Mouse (Mus musculus) brown adipose tissue, adult 24 weeks (tissue): ENCODE measurements around the gene Polr2b. TPM values are rescaled to one million over a fixed set of nuclear protein-coding genes. Genes with fewer than 3 reads are reported as not detected.

ENCODE experiments used
- H3K27ac ChIP-seq: fragments of 200-500 bp; replicated peaks from 2 replicates; pipeline ENCODE4 v1.5.1; 2012; ENCODE audit warnings: low read depth, mild to moderate bottlenecking, low read length
- H3K4me1 ChIP-seq: fragments of 200-500 bp; 2 replicates; pipeline ENCODE4 v1.6.1; 2012; ENCODE audit warnings: low read length, mixed read lengths; ENCODE audit not compliant: control insufficient read depth, insufficient read depth, insufficient read length
- H3K4me3 ChIP-seq: fragments of 200-500 bp; 2 replicates; pipeline ENCODE4 v1.5.1; 2012; ENCODE audit warnings: low read depth, mild to moderate bottlenecking, low read length, moderate library complexity; ENCODE audit not compliant: insufficient read depth
- polyA plus RNA-seq: library from polyadenylated mRNA; stranded (reverse); fragments of >200 nt; gene quantifications from 2 replicates; pipeline ENCODE4 v1.2.4, GENCODE M21; 2012; ENCODE audit not compliant: missing spikeins, insufficient read depth, insufficient read length

The Polr2b gene
- polyA plus RNA-seq, 1 experiment: 43.6 TPM

DNA sequence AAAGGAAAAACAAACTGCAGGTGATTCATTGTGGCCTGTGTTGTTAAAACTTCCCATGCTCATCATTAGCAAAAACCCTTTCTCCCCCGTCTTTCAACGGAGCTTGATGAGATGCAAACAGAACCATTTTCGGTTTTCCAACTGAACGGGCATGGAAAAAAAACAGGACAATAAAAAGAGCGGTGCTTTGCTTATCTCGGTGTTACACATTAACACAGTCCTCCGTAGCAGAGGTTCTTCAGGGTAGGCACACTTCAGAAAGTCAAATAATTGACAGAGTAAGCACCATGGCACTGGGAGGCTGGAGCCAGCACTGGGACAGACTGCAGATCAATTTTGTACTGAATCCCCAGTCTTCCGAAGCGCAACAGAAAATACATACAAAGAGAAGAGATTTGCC is 74.8 kb downstream of the Polr2b start:
- H3K4me1 ChIP-seq: peaks cover 33% of the 10 kb centered on the region
- H3K27ac ChIP-seq: peak overlapping the region; percentile 72
- no peak overlapping the region for H3K4me3 ChIP-seq

DNA sequence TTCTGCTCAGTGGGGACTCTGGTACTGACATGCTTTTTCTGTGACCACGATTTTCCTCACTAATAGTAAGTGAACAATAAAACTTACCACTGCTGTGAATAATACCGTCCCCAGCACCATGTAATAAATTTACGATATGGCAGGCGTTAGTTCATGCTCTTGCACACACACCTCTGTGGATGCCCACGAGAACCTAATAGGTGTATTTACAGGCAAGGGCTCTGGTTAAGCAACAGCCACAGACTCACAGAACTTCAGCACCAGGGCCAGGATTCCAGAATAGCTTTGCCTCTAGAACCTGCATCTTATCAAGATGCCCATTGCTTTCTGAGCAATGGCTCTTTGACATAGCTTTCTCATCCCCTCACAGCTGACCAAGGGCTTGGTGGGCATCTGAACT is 75.3 kb downstream of the Polr2b start:
- Histone ChIP-seq H3K27ac (peak overlapping the region; percentile 72), H3K4me3 (no peak overlapping the region), H3K4me1 (peaks cover 35% of the 10 kb centered on the region)

DNA sequence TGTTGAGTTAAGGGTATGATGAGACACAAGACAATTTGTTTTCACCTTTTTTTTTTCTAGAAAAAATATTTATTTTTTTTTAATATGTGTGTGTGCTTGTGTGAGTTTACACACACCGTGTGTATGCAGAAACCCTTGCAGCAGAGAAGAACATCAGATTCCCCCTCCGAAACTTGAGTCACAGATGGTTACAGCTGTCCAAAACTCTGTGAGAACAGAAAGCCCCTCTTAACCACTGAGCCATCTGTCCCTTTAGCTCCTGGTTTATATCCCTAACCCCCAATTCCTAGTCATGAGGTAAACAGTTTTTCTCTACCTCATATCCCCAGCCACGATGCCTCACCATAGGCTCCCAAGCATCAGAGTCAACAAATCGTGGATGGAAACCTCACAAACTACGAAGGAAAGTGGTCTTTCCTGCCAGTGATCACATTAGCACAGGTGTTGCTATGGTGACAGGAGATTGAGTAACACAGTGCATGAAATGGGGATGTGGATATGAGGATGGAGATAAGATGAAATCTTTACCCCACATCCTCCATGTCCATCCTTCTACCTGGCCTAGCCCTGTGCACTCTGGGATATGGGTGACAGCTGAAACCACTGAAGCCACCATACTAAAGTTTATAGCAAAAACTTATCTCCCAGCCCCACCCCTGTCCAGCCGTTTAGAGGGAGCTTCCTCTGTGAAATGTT is 76.1 kb downstream of the Polr2b start:
- Histone ChIP-seq H3K4me1 (peaks cover 33% of the 10 kb centered on the region), H3K27ac (peak overlapping the region; percentile 94)

GRCm38 (mm10) chr5:77386596-77387413 is 76.9 kb downstream of the Polr2b start:
- Histone ChIP-seq H3K4me3 (no peak overlapping the region), H3K4me1 (peaks cover 34% of the 10 kb centered on the region), H3K27ac (peak overlapping the region; percentile 94)

More for the DNA sequence above, 76.1 kb downstream of the Polr2b start:
- no peak overlapping the region for H3K4me3 ChIP-seq

- Histone ChIP-seq H3K4me1 (peaks cover 35% of the 10 kb centered on the region), H3K4me3 (no peak overlapping the region), H3K27ac (peak overlapping the region; percentile 94)
These were observed 77.4 kb downstream of the Polr2b start for GRCm38 (mm10) chr5:77387414-77387704.

DNA sequence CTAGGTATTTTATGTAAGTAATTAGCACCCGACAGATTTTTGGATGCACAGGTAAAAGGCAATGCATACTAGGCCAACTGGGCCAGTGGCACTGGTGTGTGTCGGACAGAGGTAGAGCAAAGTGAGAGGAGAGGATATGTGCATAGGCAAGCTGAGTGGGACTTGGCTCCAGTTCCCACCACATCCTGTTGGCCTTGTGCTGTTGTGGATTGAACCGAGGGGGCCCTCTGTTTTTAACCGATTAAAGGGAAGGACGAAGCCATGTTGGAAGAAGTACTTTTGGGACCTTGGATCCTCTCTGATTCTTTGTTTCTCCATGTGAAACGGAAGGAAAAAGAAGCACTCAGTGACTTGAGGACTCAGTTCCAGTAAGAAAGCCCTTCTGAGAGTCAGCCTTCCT is 78.4 kb downstream of the Polr2b start:
- H3K27ac ChIP-seq: peak overlapping the region; percentile 94
- H3K4me1 ChIP-seq: peaks cover 36% of the 10 kb centered on the region

GRCm38 (mm10) chr5:77390272-77390671 is 80.3 kb downstream of the Polr2b start:
- H3K4me3 ChIP-seq: no peak overlapping the region
- 0 out of 2 replicates have a peak overlapping the region, but pooled peaks have one; percentile 42 for H3K27ac ChIP-seq
- H3K4me1 ChIP-seq: peaks cover 35% of the 10 kb centered on the region

More for the DNA sequence above, 78.4 kb downstream of the Polr2b start:
- H3K4me3 ChIP-seq: no peak overlapping the region

- H3K4me1 ChIP-seq: peaks cover 32% of the 10 kb centered on the region
- H3K27ac ChIP-seq: peak overlapping the region; percentile 91
- no peak overlapping the region for H3K4me3 ChIP-seq
These were observed 83.2 kb downstream of the Polr2b start for GRCm38 (mm10) chr5:77393094-77393619.

GRCm38 (mm10) chr5:77393990-77394618 is 84.2 kb downstream of the Polr2b start:
- Histone ChIP-seq H3K4me1 (peaks cover 26% of the 10 kb centered on the region; the same call in 1 of the 2 replicates), H3K27ac (peak overlapping the region; percentile 91), H3K4me3 (no peak overlapping the region)

- Histone ChIP-seq H3K27ac (peak overlapping the region; percentile 18; the same call in 1 of the 2 replicates), H3K4me3 (no peak overlapping the region), H3K4me1 (peaks cover 30% of the 10 kb centered on the region; the same call in 1 of the 2 replicates)
These were observed 88.5 kb downstream of the Polr2b start for GRCm38 (mm10) chr5:77398285-77399057.

Other genes with a start within 250 kb of the Polr2b start
- 5.0 and 10.8 TPM in 2 replicates for gene Hopx, start 195.0 kb upstream of the Polr2b start, polyA plus RNA-seq
- gene Spink2, start 98.7 kb upstream of the Polr2b start, polyA plus RNA-seq: not detected in 2 replicates
- 7.0 TPM in 2 replicates for gene Rest, start 44.7 kb upstream of the Polr2b start, polyA plus RNA-seq
- 22.2 and 29.5 TPM in 2 replicates for gene Noa1, start 63 bp upstream of the Polr2b start, polyA plus RNA-seq
- 85.5 and 137 TPM in 2 replicates for gene Igfbp7, start 97.9 kb downstream of the Polr2b start, polyA plus RNA-seq